Mouse (Mus musculus): ENCODE data around the gene Ispd. TPM values are rescaled to one million over a fixed set of nuclear protein-coding genes. Genes with fewer than 3 reads are reported as not detected.

The Ispd gene
- polyA plus RNA-seq, 1 experiment from 2014 or later: 12.7 TPM

DNA sequence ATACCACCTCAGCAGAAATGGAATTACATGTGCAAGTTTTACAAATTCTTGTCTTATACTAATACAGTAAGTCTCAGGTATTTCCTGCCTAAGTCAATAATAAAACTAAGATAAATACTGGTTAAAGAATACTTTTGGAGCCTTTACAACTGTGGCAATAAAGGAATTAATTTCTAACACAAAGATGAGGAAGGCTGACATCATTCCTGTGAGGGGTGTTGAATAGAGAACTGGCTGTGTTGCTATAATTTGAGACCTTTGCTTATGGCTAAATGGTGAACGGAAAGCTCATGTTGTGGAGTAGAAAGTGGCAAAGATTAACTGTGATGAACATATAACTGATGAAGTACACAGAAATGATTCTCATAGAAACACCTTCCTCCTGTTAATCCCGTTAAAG, 149.7 kb downstream of the Ispd start:
- Histone ChIP-seq H3K27me3 (ENCODE audit: control insufficient read depth, insufficient read depth, low read length) (no peaks in the 10 kb centered on the region), H3K4me1 (ENCODE audit: control insufficient read depth, insufficient read depth, low read length) (no peaks in the 10 kb centered on the region), H3K4me3 (ENCODE audit: low read depth, low read length) (no peak overlapping the region), H3K36me3 (ENCODE audit: control insufficient read depth, insufficient read depth, low read length) (no peaks in the 10 kb centered on the region), H3K9ac (ENCODE audit: low read length) (no peak overlapping the region), H3K9me3 (ENCODE audit: control insufficient read depth, low read length) (no peaks in the 10 kb centered on the region), H3K4me2 (ENCODE audit: low read depth) (no peak overlapping the region), H3K27ac (ENCODE audit: low read depth, low read length) (no peak overlapping the region)
- WGBS: 87% methylated on average over 2 of the region's 2 CpGs
- no peak for ATAC-seq (ENCODE audit: insufficient read depth, low FRiP score, low TSS enrichment)
- no peak for DNase-seq (ENCODE audit: low spot score)

GRCm38 (mm10) chr12:36531421-36532072, 150.3 kb downstream of the Ispd start:
- no peak for DNase-seq (ENCODE audit: low spot score)
- Histone ChIP-seq H3K4me1 (ENCODE audit: control insufficient read depth, insufficient read depth, low read length) (no peaks in the 10 kb centered on the region), H3K27me3 (ENCODE audit: control insufficient read depth, insufficient read depth, low read length) (no peaks in the 10 kb centered on the region), H3K4me3 (ENCODE audit: low read depth, low read length) (no peak overlapping the region), H3K27ac (ENCODE audit: low read depth, low read length) (no peak overlapping the region), H3K36me3 (ENCODE audit: control insufficient read depth, insufficient read depth, low read length) (no peaks in the 10 kb centered on the region), H3K9ac (ENCODE audit: low read length) (no peak overlapping the region), H3K9me3 (ENCODE audit: control insufficient read depth, low read length) (no peaks in the 10 kb centered on the region), H3K4me2 (ENCODE audit: low read depth) (no peak overlapping the region)
- 69% methylated on average over 4 of the region's 4 CpGs for WGBS
- ATAC-seq (ENCODE audit: insufficient read depth, low FRiP score, low TSS enrichment): no peak

DNA sequence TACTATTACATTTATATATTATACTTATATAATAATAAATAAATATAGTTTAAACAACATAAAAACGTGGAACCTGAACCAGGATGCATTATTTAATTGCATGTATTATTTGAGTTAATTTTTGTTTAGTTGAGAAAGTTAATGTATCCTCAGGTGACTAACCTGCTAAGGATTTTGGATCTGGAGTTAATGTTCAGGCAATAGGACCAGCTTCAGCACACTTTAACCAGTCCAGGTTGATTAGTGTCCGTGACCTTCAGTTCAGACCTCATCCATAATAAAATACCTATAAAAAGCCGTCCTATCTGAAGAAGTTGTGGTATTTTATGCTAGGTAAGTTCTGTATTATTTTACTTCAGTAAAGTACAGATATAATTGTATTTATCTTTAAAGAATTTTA, 151.3 kb downstream of the Ispd start:
- no peaks in the 10 kb centered on the region for H3K4me1 ChIP-seq (ENCODE audit: control insufficient read depth, insufficient read depth, low read length)
- no peak for DNase-seq (ENCODE audit: low spot score)
- WGBS: 83% methylated on average over 3 of the region's 3 CpGs
- H3K9me3 ChIP-seq (ENCODE audit: control insufficient read depth, low read length): no peaks in the 10 kb centered on the region
- H3K27ac ChIP-seq (ENCODE audit: low read depth, low read length): no peak overlapping the region
- H3K27me3 ChIP-seq (ENCODE audit: control insufficient read depth, insufficient read depth, low read length): no peaks in the 10 kb centered on the region
- no peaks in the 10 kb centered on the region for H3K36me3 ChIP-seq (ENCODE audit: control insufficient read depth, insufficient read depth, low read length)
- H3K4me3 ChIP-seq (ENCODE audit: low read depth, low read length): no peak overlapping the region
- H3K9ac ChIP-seq (ENCODE audit: low read length): no peak overlapping the region
- no peak overlapping the region for H3K4me2 ChIP-seq (ENCODE audit: low read depth)
- ATAC-seq (ENCODE audit: insufficient read depth, low FRiP score, low TSS enrichment): no peak

DNA sequence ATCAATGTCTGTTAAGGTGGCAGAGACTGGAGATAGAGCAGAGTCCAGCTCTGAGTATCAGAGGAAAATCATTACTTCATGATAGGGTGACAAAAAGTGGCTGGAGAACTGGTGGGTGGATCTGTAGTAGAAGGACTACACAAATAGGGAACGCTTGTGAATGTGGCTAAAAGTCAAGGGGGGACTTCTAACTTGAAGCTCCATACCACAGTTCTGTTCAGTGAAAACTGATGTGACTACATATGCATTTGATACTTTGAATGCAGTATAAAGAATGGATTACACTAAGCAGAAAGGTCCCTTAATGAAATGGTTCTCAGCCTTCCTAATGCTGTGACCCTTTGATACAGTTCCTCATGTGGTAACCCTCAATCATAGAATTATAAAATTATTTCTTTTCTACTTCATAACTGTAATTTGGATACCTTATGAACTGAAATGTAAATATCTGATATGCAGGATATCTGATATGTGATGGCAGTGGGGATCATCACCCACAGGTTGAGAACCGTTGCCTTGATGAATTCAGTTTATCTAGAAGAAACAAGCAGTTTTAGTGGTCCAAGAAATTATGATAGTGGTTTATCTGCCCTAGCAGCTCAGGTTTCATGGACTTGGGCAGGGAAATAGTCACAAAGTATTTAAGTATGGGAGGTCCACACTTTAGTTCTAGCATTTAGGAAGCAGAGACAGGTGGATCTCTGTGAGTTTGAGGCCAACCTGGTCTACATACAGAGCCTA, 152.1 kb downstream of the Ispd start:
- ATAC-seq (ENCODE audit: insufficient read depth, low FRiP score, low TSS enrichment): no peak
- WGBS: 92% methylated on average over 2 of the region's 2 CpGs

GRCm38 (mm10) chr12:36534589-36534988, 153.3 kb downstream of the Ispd start:
- Histone ChIP-seq H3K4me2 (ENCODE audit: low read depth) (no peak overlapping the region), H3K9ac (ENCODE audit: low read length) (no peak overlapping the region), H3K9me3 (ENCODE audit: control insufficient read depth, low read length) (no peaks in the 10 kb centered on the region), H3K4me3 (ENCODE audit: low read depth, low read length) (no peak overlapping the region), H3K36me3 (ENCODE audit: control insufficient read depth, insufficient read depth, low read length) (no peaks in the 10 kb centered on the region), H3K27ac (ENCODE audit: low read depth, low read length) (no peak overlapping the region), H3K4me1 (ENCODE audit: control insufficient read depth, insufficient read depth, low read length) (no peaks in the 10 kb centered on the region), H3K27me3 (ENCODE audit: control insufficient read depth, insufficient read depth, low read length) (no peaks in the 10 kb centered on the region)
- no peak for DNase-seq (ENCODE audit: low spot score)
- no peak for ATAC-seq (ENCODE audit: insufficient read depth, low FRiP score, low TSS enrichment)
- 92% methylated on average over 5 of the region's 5 CpGs for WGBS

More for the DNA sequence above, 152.1 kb downstream of the Ispd start:
- Histone ChIP-seq H3K4me1 (ENCODE audit: control insufficient read depth, insufficient read depth, low read length) (no peaks in the 10 kb centered on the region), H3K27me3 (ENCODE audit: control insufficient read depth, insufficient read depth, low read length) (no peaks in the 10 kb centered on the region), H3K27ac (ENCODE audit: low read depth, low read length) (no peak overlapping the region), H3K36me3 (ENCODE audit: control insufficient read depth, insufficient read depth, low read length) (no peaks in the 10 kb centered on the region), H3K4me2 (ENCODE audit: low read depth) (no peak overlapping the region), H3K4me3 (ENCODE audit: low read depth, low read length) (no peak overlapping the region), H3K9ac (ENCODE audit: low read length) (no peak overlapping the region), H3K9me3 (ENCODE audit: control insufficient read depth, low read length) (no peaks in the 10 kb centered on the region)
- no peak for DNase-seq (ENCODE audit: low spot score)

DNA sequence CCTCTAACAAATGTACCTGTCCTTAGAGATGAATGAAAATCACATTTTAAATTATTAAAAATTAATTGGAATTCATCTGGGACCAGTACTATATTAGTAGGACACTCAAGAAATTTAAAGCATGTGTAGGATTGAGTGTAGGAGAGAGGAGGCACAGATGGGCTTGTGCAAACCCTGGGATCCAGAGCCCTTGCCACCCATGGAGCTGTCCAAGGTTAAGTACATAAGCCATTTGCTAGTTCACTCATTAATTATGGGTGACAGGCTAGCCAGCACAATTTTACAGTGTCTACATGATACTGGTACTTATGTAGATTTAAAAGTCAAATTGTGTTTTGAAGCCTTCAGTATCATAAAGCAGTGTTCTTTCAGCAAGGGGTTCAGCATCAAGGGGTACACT, 164.1 kb downstream of the Ispd start:
- Histone ChIP-seq H3K27me3 (ENCODE audit: control insufficient read depth, insufficient read depth, low read length) (no peaks in the 10 kb centered on the region), H3K4me3 (ENCODE audit: low read depth, low read length) (no peak overlapping the region), H3K4me1 (ENCODE audit: control insufficient read depth, insufficient read depth, low read length) (no peaks in the 10 kb centered on the region), H3K9me3 (ENCODE audit: control insufficient read depth, low read length) (no peaks in the 10 kb centered on the region), H3K27ac (ENCODE audit: low read depth, low read length) (no peak overlapping the region), H3K36me3 (ENCODE audit: control insufficient read depth, insufficient read depth, low read length) (no peaks in the 10 kb centered on the region), H3K9ac (ENCODE audit: low read length) (no peak overlapping the region), H3K4me2 (ENCODE audit: low read depth) (no peak overlapping the region)
- no peak for DNase-seq (ENCODE audit: low spot score)
- no peak for ATAC-seq (ENCODE audit: insufficient read depth, low FRiP score, low TSS enrichment)

GRCm38 (mm10) chr12:36549474-36549873, 168.2 kb downstream of the Ispd start:
- H3K27ac ChIP-seq (ENCODE audit: low read depth, low read length): no peak overlapping the region
- no peaks in the 10 kb centered on the region for H3K27me3 ChIP-seq (ENCODE audit: control insufficient read depth, insufficient read depth, low read length)
- DNase-seq (ENCODE audit: low spot score) (no peak), ATAC-seq (ENCODE audit: insufficient read depth, low FRiP score, low TSS enrichment) (no peak)
- H3K4me2 ChIP-seq (ENCODE audit: low read depth): no peak overlapping the region
- no peaks in the 10 kb centered on the region for H3K36me3 ChIP-seq (ENCODE audit: control insufficient read depth, insufficient read depth, low read length)
- H3K9ac ChIP-seq (ENCODE audit: low read length): no peak overlapping the region
- no peak overlapping the region for H3K4me3 ChIP-seq (ENCODE audit: low read depth, low read length)
- H3K9me3 ChIP-seq (ENCODE audit: control insufficient read depth, low read length): no peaks in the 10 kb centered on the region
- no peaks in the 10 kb centered on the region for H3K4me1 ChIP-seq (ENCODE audit: control insufficient read depth, insufficient read depth, low read length)
- WGBS: 91% methylated on average over 9 of the region's 9 CpGs

GRCm38 (mm10) chr12:36554697-36555096, 173.4 kb downstream of the Ispd start:
- no peak for DNase-seq (ENCODE audit: low spot score)
- Histone ChIP-seq H3K27ac (ENCODE audit: low read depth, low read length) (no peak overlapping the region), H3K4me1 (ENCODE audit: control insufficient read depth, insufficient read depth, low read length) (no peaks in the 10 kb centered on the region), H3K4me2 (ENCODE audit: low read depth) (no peak overlapping the region), H3K9me3 (ENCODE audit: control insufficient read depth, low read length) (no peaks in the 10 kb centered on the region), H3K36me3 (ENCODE audit: control insufficient read depth, insufficient read depth, low read length) (no peaks in the 10 kb centered on the region), H3K4me3 (ENCODE audit: low read depth, low read length) (no peak overlapping the region), H3K27me3 (ENCODE audit: control insufficient read depth, insufficient read depth, low read length) (no peaks in the 10 kb centered on the region), H3K9ac (ENCODE audit: low read length) (no peak overlapping the region)
- no peak for ATAC-seq (ENCODE audit: insufficient read depth, low FRiP score, low TSS enrichment)
- 85% methylated on average over 1 of the region's 1 CpGs for WGBS

GRCm38 (mm10) chr12:36564146-36564545, 182.9 kb downstream of the Ispd start:
- ATAC-seq (ENCODE audit: insufficient read depth, low FRiP score, low TSS enrichment): no peak
- Histone ChIP-seq H3K27ac (ENCODE audit: low read depth, low read length) (no peak overlapping the region), H3K4me3 (ENCODE audit: low read depth, low read length) (no peak overlapping the region), H3K9me3 (ENCODE audit: control insufficient read depth, low read length) (no peaks in the 10 kb centered on the region), H3K4me1 (ENCODE audit: control insufficient read depth, insufficient read depth, low read length) (no peaks in the 10 kb centered on the region), H3K36me3 (ENCODE audit: control insufficient read depth, insufficient read depth, low read length) (no peaks in the 10 kb centered on the region), H3K9ac (ENCODE audit: low read length) (no peak overlapping the region), H3K27me3 (ENCODE audit: control insufficient read depth, insufficient read depth, low read length) (no peaks in the 10 kb centered on the region), H3K4me2 (ENCODE audit: low read depth) (no peak overlapping the region)
- DNase-seq (ENCODE audit: low spot score): no peak
- WGBS: 86% methylated on average over 2 of the region's 2 CpGs
